Mouse (Mus musculus): ENCODE measurements around the gene C2cd5. TPM values are rescaled to one million over a fixed set of nuclear protein-coding genes. Genes with fewer than 3 reads are reported as not detected.

The C2cd5 gene
- polyA plus RNA-seq, 1 experiment from 2014 or later: 17.8 TPM

GRCm38 (mm10) chr6:143049117-143049516, 50.8 kb downstream of the C2cd5 start:
- no peak for ATAC-seq (ENCODE audit: insufficient read depth)
- 88% methylated on average over 2 of the region's 2 CpGs for WGBS (ENCODE audit: insufficient replicate concordance)
- Histone ChIP-seq H3K4me3 (replicated peaks) (no peak overlapping the region), H3K36me3 (replicated peaks) (peaks cover 47% of the 10 kb centered on the region), H3K27me3 (no peaks in the 10 kb centered on the region), H3K4me1 (replicated peaks) (no peaks in the 10 kb centered on the region), H3K9me3 (replicated peaks) (no peaks in the 10 kb centered on the region), H3K4me2 (no peak overlapping the region), H3K9ac (no peak overlapping the region), H3K27ac (replicated peaks) (no peak overlapping the region)

DNA sequence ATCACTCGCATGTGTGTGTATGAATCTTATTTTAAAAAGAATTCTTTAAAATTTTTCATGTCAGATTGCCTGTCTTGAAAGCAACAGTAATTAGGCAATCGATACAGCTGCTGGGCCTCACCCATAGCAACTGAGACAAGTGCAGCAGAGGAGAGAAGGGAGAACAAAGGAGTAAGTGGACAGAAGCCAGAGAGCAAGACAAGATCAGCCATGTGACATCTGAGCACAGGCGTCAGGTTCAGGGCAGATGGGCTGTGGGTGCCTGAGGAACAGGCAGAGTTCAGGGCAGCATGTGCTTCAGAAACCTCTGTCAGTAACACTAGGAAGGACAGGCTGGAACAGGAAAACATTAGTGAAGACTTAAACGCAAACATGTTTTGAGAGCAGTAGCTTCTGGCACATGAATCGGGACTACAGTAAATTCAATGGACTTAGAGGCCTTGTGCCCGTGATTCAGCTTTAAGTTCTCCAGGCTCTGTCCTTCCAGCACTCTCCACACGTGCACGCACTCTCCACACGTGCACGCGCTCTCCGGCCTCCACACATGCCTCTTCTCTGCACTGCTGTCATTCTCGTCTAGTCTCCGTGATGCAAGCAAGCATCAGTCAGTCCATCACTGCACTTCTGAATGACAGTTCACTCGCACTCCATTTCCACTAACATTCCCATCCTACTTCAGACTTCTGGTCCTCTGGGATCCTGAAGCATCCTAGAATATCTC, 52.2 kb downstream of the C2cd5 start:
- Histone ChIP-seq H3K27ac (replicated peaks) (no peak overlapping the region), H3K27me3 (no peaks in the 10 kb centered on the region), H3K4me3 (replicated peaks) (no peak overlapping the region), H3K36me3 (replicated peaks) (peaks cover 47% of the 10 kb centered on the region), H3K9ac (no peak overlapping the region), H3K4me2 (no peak overlapping the region), H3K4me1 (replicated peaks) (no peaks in the 10 kb centered on the region), H3K9me3 (replicated peaks) (no peaks in the 10 kb centered on the region)
- 82% methylated on average over 15 of the region's 15 CpGs for WGBS (ENCODE audit: insufficient replicate concordance)
- no peak for ATAC-seq (ENCODE audit: insufficient read depth)

- no peaks in the 10 kb centered on the region for H3K4me1 ChIP-seq (replicated peaks)
- H3K9me3 ChIP-seq (replicated peaks): no peaks in the 10 kb centered on the region
- no peak for ATAC-seq (ENCODE audit: insufficient read depth)
- H3K27ac ChIP-seq (replicated peaks): no peak overlapping the region
- H3K4me3 ChIP-seq (replicated peaks): no peak overlapping the region
- H3K36me3 ChIP-seq (replicated peaks): peaks cover 57% of the 10 kb centered on the region
- no peak overlapping the region for H3K4me2 ChIP-seq
- H3K27me3 ChIP-seq: no peaks in the 10 kb centered on the region
- no peak overlapping the region for H3K9ac ChIP-seq
- WGBS (ENCODE audit: insufficient replicate concordance): 69% methylated on average over 6 of the region's 6 CpGs
Measured at GRCm38 (mm10) chr6:143041578-143041977, 58.4 kb downstream of the C2cd5 start.

DNA sequence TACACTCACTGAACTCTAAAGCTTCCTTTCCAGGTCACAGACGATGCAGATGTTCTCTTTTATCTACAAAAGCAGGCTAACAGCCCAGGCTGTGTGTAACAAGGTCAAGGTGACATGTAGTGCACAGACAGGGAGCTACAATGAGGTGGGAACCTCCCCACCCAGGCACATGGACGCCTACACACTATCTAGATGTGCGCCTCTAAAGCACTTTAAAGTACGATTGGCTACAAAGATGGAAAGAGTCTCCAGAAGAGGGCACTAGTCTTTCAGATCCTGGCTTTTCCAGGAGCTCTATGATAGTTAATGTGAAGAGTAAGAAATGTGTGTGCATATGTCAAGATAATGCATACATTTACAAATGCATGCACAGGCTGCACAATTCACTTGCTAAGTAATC, 64.7 kb downstream of the C2cd5 start:
- H3K9ac ChIP-seq: no peak overlapping the region
- WGBS (ENCODE audit: insufficient replicate concordance): 41% methylated on average over 4 of the region's 4 CpGs
- H3K4me2 ChIP-seq: no peak overlapping the region
- H3K9me3 ChIP-seq (replicated peaks): no peaks in the 10 kb centered on the region
- no peaks in the 10 kb centered on the region for H3K4me1 ChIP-seq (replicated peaks)
- H3K4me3 ChIP-seq (replicated peaks): no peak overlapping the region
- H3K36me3 ChIP-seq (replicated peaks): peaks cover 88% of the 10 kb centered on the region
- no peak overlapping the region for H3K27ac ChIP-seq (replicated peaks)
- ATAC-seq (ENCODE audit: insufficient read depth): 0 out of 2 replicates have a peak, but pooled peaks have one; percentile 28
- no peaks in the 10 kb centered on the region for H3K27me3 ChIP-seq

DNA sequence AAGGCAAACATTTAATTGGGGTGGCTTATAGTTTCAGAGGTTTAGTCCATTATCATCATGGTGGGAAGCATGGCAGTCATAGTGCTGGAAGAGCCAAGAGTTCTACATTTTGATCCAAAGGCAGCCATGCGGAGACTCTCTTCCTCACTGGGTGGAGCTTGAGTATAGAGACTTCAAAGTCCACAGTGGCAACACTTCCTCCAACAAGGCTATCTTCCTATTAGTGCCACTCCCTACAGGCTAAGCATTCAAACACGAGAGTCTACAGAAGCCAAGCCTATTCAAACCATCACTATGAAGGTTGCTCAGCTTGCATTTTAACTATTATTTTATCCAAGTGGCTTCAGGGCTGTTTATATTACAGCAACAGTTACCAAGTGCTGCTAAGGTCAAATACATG, 65.4 kb downstream of the C2cd5 start:
- WGBS (ENCODE audit: insufficient replicate concordance): 84% methylated on average over 2 of the region's 2 CpGs
- peaks cover 90% of the 10 kb centered on the region for H3K36me3 ChIP-seq (replicated peaks)
- no peaks in the 10 kb centered on the region for H3K4me1 ChIP-seq (replicated peaks)

DNA sequence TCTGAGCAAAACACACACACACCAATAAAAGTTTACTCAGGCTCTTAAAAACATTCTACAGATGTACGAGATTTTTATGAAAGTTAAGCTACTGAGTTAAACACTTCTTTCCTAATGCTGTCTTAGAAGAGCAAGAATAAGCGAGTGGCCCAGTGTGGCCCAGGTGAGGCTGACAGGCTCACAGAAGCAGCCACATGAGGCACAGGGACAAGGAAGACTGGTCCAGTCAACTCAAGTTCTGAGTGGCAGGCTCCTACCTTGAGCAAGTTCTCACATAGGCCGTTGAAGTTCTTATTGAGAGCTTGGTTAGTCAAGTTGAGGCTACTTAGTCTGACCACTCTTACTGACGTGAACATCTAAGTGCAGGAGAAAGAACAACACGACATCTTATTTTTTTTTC, 69.4 kb downstream of the C2cd5 start:
- Histone ChIP-seq H3K27me3 (no peaks in the 10 kb centered on the region), H3K9me3 (replicated peaks) (no peaks in the 10 kb centered on the region), H3K4me1 (replicated peaks) (no peaks in the 10 kb centered on the region), H3K4me2 (no peak overlapping the region), H3K36me3 (replicated peaks) (peaks cover 80% of the 10 kb centered on the region), H3K9ac (no peak overlapping the region), H3K4me3 (replicated peaks) (no peak overlapping the region), H3K27ac (replicated peaks) (no peak overlapping the region)
- 89% methylated on average over 5 of the region's 5 CpGs for whole genome bisulfite sequencing (ENCODE audit: insufficient replicate concordance)
- ATAC-seq (ENCODE audit: insufficient read depth): no peak

More for the DNA sequence above, 65.4 kb downstream of the C2cd5 start:
- no peak overlapping the region for H3K9ac ChIP-seq
- ATAC-seq (ENCODE audit: insufficient read depth): no peak
- H3K4me2 ChIP-seq: no peak overlapping the region
- no peaks in the 10 kb centered on the region for H3K9me3 ChIP-seq (replicated peaks)
- no peak overlapping the region for H3K4me3 ChIP-seq (replicated peaks)
- H3K27me3 ChIP-seq: no peaks in the 10 kb centered on the region
- no peak overlapping the region for H3K27ac ChIP-seq (replicated peaks)

GRCm38 (mm10) chr6:143027896-143028295, 72.0 kb downstream of the C2cd5 start:
- Histone ChIP-seq H3K4me3 (replicated peaks) (no peak overlapping the region), H3K9me3 (replicated peaks) (no peaks in the 10 kb centered on the region), H3K9ac (no peak overlapping the region), H3K27me3 (no peaks in the 10 kb centered on the region), H3K4me2 (no peak overlapping the region), H3K27ac (replicated peaks) (no peak overlapping the region), H3K4me1 (replicated peaks) (no peaks in the 10 kb centered on the region), H3K36me3 (replicated peaks) (peaks cover 70% of the 10 kb centered on the region)
- 84% methylated on average over 4 of the region's 4 CpGs for WGBS (ENCODE audit: insufficient replicate concordance)
- ATAC-seq (ENCODE audit: insufficient read depth): no peak

GRCm38 (mm10) chr6:143027402-143027801, 72.5 kb downstream of the C2cd5 start:
- ATAC-seq (ENCODE audit: insufficient read depth): no peak
- Histone ChIP-seq H3K9ac (no peak overlapping the region), H3K9me3 (replicated peaks) (no peaks in the 10 kb centered on the region), H3K27me3 (no peaks in the 10 kb centered on the region), H3K4me1 (replicated peaks) (no peaks in the 10 kb centered on the region), H3K4me3 (replicated peaks) (no peak overlapping the region), H3K4me2 (no peak overlapping the region), H3K36me3 (replicated peaks) (peaks cover 65% of the 10 kb centered on the region), H3K27ac (replicated peaks) (no peak overlapping the region)
- 83% methylated on average over 10 of the region's 10 CpGs for WGBS (ENCODE audit: insufficient replicate concordance)

DNA sequence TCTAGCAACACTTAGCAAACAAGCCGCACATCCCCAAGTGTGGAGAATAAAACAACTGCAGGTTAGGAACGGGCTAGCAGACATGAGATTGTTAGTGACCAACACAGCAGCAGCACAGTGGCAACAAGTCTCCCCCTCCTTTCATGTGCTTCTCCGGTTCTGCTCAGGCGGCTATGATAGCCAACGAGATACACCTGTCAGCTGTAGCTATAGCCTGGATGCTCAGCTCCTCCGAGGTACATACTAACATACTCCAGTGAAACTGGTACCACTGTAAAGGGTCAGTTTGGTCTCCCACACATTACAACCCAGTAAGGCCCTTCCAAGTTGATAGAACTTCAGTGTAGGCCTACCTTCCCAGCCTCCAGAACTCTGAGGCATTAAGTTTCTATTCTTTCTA, 76.2 kb downstream of the C2cd5 start:
- H3K9ac ChIP-seq: no peak overlapping the region

GRCm38 (mm10) chr6:143021756-143022155, 78.2 kb downstream of the C2cd5 start:
- WGBS (ENCODE audit: insufficient replicate concordance): 70% methylated on average over 8 of the region's 8 CpGs
- Histone ChIP-seq H3K4me3 (replicated peaks) (no peak overlapping the region), H3K9me3 (replicated peaks) (no peaks in the 10 kb centered on the region), H3K4me2 (no peak overlapping the region), H3K27ac (replicated peaks) (no peak overlapping the region), H3K36me3 (replicated peaks) (peaks cover 36% of the 10 kb centered on the region), H3K4me1 (replicated peaks) (no peaks in the 10 kb centered on the region), H3K9ac (no peak overlapping the region), H3K27me3 (no peaks in the 10 kb centered on the region)
- no peak for ATAC-seq (ENCODE audit: insufficient read depth)

More for the DNA sequence above, 76.2 kb downstream of the C2cd5 start:
- 79% methylated on average over 6 of the region's 6 CpGs for WGBS (ENCODE audit: insufficient replicate concordance)
- Histone ChIP-seq H3K9me3 (replicated peaks) (no peaks in the 10 kb centered on the region), H3K27me3 (no peaks in the 10 kb centered on the region), H3K4me3 (replicated peaks) (no peak overlapping the region), H3K36me3 (replicated peaks) (peaks cover 39% of the 10 kb centered on the region), H3K27ac (replicated peaks) (no peak overlapping the region), H3K4me1 (replicated peaks) (no peaks in the 10 kb centered on the region), H3K4me2 (no peak overlapping the region)
- no peak for ATAC-seq (ENCODE audit: insufficient read depth)

DNA sequence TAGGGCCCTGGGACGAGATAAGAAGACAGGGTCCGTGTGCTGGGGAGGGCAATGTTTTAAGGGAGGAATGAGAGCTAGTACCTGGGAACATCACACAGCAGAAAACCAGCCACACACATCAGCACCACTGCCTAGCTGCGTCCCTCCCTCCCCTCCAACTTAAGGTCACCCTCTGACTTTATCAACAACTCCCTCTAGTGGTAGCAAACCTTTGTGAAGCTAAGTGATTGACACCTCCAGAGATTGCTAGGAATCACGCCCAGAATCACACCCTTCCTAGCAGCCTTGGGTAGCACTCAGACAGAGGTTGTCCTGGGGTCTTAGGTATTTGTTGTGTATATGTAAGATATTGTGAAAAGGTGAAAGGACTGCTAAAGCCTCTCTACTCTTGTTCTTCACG, 79.3 kb downstream of the C2cd5 start:
- peak; percentile 32; the same call in 1 of the 2 replicates for ATAC-seq (ENCODE audit: insufficient read depth)

GRCm38 (mm10) chr6:143020146-143020545, 79.8 kb downstream of the C2cd5 start:
- WGBS (ENCODE audit: insufficient replicate concordance): 86% methylated on average over 4 of the region's 4 CpGs
- Histone ChIP-seq H3K27me3 (no peaks in the 10 kb centered on the region), H3K4me2 (no peak overlapping the region), H3K4me3 (replicated peaks) (no peak overlapping the region), H3K36me3 (replicated peaks) (peaks cover 32% of the 10 kb centered on the region), H3K4me1 (replicated peaks) (no peaks in the 10 kb centered on the region), H3K9ac (no peak overlapping the region), H3K27ac (replicated peaks) (no peak overlapping the region), H3K9me3 (replicated peaks) (no peaks in the 10 kb centered on the region)
- no peak for ATAC-seq (ENCODE audit: insufficient read depth)

More for the DNA sequence above, 79.3 kb downstream of the C2cd5 start:
- Histone ChIP-seq H3K4me1 (replicated peaks) (no peaks in the 10 kb centered on the region), H3K9ac (no peak overlapping the region), H3K36me3 (replicated peaks) (peaks cover 36% of the 10 kb centered on the region), H3K4me3 (replicated peaks) (no peak overlapping the region), H3K9me3 (replicated peaks) (no peaks in the 10 kb centered on the region), H3K27ac (replicated peaks) (no peak overlapping the region), H3K27me3 (no peaks in the 10 kb centered on the region), H3K4me2 (no peak overlapping the region)
- WGBS (ENCODE audit: insufficient replicate concordance): 52% methylated on average over 5 of the region's 5 CpGs
